Mouse (Mus musculus) lung, adult 2 months (tissue): ENCODE data around the gene Olfr550.

Source experiments
- CTCF ChIP-seq: fragments of 200-500 bp; IDR thresholded peaks from 2 replicates; pipeline ENCODE4 v1.5.1; 2011; ENCODE audit warnings: mild to moderate bottlenecking, low read length, control low read depth; ENCODE audit not compliant: insufficient read depth
- POLR2A ChIP-seq: fragments of 200-500 bp; IDR thresholded peaks from 2 replicates; pipeline ENCODE4 v1.6.1; 2011; ENCODE audit warnings: low read depth, mild to moderate bottlenecking, control low read depth, low read length, borderline replicate concordance; ENCODE audit errors: extremely low read depth

DNA sequence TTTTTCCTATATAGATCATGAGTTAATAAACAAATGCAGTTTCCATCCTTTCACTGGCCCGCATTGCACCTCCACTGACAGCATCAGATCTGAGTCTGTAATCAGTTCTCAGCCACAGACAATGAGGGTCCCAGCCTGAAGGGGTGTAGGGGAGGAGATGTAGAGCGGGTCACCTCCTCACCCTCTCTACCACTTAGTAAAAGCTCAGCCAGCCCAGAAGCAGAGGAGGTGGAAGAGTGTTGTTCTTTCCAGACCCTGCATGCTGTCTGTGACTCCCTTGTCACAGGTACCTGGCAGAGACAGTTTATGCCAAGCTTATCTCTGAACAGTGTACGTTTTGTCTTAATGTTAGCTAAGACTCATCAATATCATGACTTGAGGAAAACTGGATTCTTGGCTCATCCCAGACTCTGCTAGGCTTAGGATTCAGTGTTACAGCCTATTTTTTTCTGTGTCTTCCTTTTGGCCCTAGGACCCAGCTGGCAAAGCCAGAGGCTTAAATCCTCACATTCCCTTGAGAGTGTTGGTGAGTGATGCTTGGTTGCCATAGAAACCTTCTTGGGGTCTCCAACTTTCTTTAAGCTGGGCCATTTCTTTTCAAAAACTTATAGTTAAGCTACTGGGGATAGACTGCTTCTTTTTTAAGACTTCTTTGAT lies 2.1 kb downstream of the Olfr550 start:
- TF ChIP-seq CTCF = no peak
- TF ChIP-seq POLR2A = no peak
